Mouse (Mus musculus): ENCODE results near the gene Hrc. TPM values are rescaled to one million over a fixed set of nuclear protein-coding genes. Genes with fewer than 3 reads are reported as not detected.

The Hrc gene
- polyA plus RNA-seq, 1 experiment from 2014 or later = not detected

- H3K27ac ChIP-seq (replicated peaks; ENCODE audit: low read depth, low read length) = no peak within 1 kb of the TSS
- H3K4me2 ChIP-seq (ENCODE audit: low read length) = peak within 1 kb of the TSS; percentile 93
- H3K4me1 ChIP-seq (ENCODE audit: control insufficient read depth, insufficient read depth, low read length) = peaks cover 22% of the 10 kb centered on the region
- no peaks in the 10 kb centered on the region for H3K9me3 ChIP-seq (ENCODE audit: control insufficient read depth, low read length)
- H3K27me3 ChIP-seq (ENCODE audit: control insufficient read depth, insufficient read depth, low read length) = peaks cover 16% of the 10 kb centered on the region
- peaks cover 34% of the 10 kb centered on the region for H3K36me3 ChIP-seq (ENCODE audit: control insufficient read depth, insufficient read depth, low read length)
- peak within 1 kb of the TSS; percentile 56 for H3K9ac ChIP-seq (replicated peaks; ENCODE audit: low read length)
- WGBS = 11% methylated on average over 28 of the region's 28 CpGs
- DNase-seq = peak; percentile 83
- ATAC-seq (ENCODE audit: low FRiP score, low TSS enrichment) = peak; percentile 28; the same call in 1 of the 2 replicates
- H3K4me3 ChIP-seq (replicated peaks; ENCODE audit: low read depth, low read length) = peak within 1 kb of the TSS; percentile 48
Observed at GRCm38 (mm10) chr7:45370475-45371311, 35.6 kb downstream of the Hrc start, which contains the start of gene Lin7b. Gene Lin7b (minus strand): TSS chr7:45370583.

- no peak for ATAC-seq (ENCODE audit: low FRiP score, low TSS enrichment)
- Histone ChIP-seq H3K4me1 (ENCODE audit: control insufficient read depth, insufficient read depth, low read length) (peaks cover 19% of the 10 kb centered on the region), H3K27ac (replicated peaks; ENCODE audit: low read depth, low read length) (no peak overlapping the region), H3K4me3 (replicated peaks; ENCODE audit: low read depth, low read length) (no peak overlapping the region), H3K27me3 (ENCODE audit: control insufficient read depth, insufficient read depth, low read length) (peaks cover 16% of the 10 kb centered on the region), H3K9me3 (ENCODE audit: control insufficient read depth, low read length) (no peaks in the 10 kb centered on the region), H3K36me3 (ENCODE audit: control insufficient read depth, insufficient read depth, low read length) (peaks cover 50% of the 10 kb centered on the region), H3K9ac (replicated peaks; ENCODE audit: low read length) (no peak overlapping the region), H3K4me2 (ENCODE audit: low read length) (no peak overlapping the region)
- no peak for DNase-seq
- 79% methylated on average over 5 of the region's 5 CpGs for WGBS
Observed at GRCm38 (mm10) chr7:45372371-45372770, 37.3 kb downstream of the Hrc start.

- peaks cover 72% of the 10 kb centered on the region for H3K36me3 ChIP-seq (ENCODE audit: control insufficient read depth, insufficient read depth, low read length)
- WGBS = 93% methylated on average over 8 of the region's 8 CpGs
Observed at GRCm38 (mm10) chr7:45374620-45375019, 39.5 kb downstream of the Hrc start.

GRCm38 (mm10) chr7:45376057-45376456, 41.0 kb downstream of the Hrc start:
- 87% methylated on average over 1 of the region's 1 CpGs for WGBS
- DNase-seq (no peak), ATAC-seq (ENCODE audit: low FRiP score, low TSS enrichment) (no peak)
- no peak overlapping the region for H3K27ac ChIP-seq (replicated peaks; ENCODE audit: low read depth, low read length)
- no peak overlapping the region for H3K4me3 ChIP-seq (replicated peaks; ENCODE audit: low read depth, low read length)
- no peaks in the 10 kb centered on the region for H3K9me3 ChIP-seq (ENCODE audit: control insufficient read depth, low read length)
- H3K4me2 ChIP-seq (ENCODE audit: low read length) = no peak overlapping the region
- no peaks in the 10 kb centered on the region for H3K27me3 ChIP-seq (ENCODE audit: control insufficient read depth, insufficient read depth, low read length)
- peaks cover 86% of the 10 kb centered on the region for H3K36me3 ChIP-seq (ENCODE audit: control insufficient read depth, insufficient read depth, low read length)
- H3K4me1 ChIP-seq (ENCODE audit: control insufficient read depth, insufficient read depth, low read length) = no peaks in the 10 kb centered on the region
- H3K9ac ChIP-seq (replicated peaks; ENCODE audit: low read length) = no peak overlapping the region

More at GRCm38 (mm10) chr7:45374620-45375019, 39.5 kb downstream of the Hrc start:
- Histone ChIP-seq H3K9me3 (ENCODE audit: control insufficient read depth, low read length) (no peaks in the 10 kb centered on the region), H3K4me3 (replicated peaks; ENCODE audit: low read depth, low read length) (no peak overlapping the region), H3K27ac (replicated peaks; ENCODE audit: low read depth, low read length) (no peak overlapping the region), H3K27me3 (ENCODE audit: control insufficient read depth, insufficient read depth, low read length) (peaks cover 5% of the 10 kb centered on the region; the same call in 1 of the 2 replicates), H3K9ac (replicated peaks; ENCODE audit: low read length) (no peak overlapping the region), H3K4me2 (ENCODE audit: low read length) (no peak overlapping the region), H3K4me1 (ENCODE audit: control insufficient read depth, insufficient read depth, low read length) (peaks cover 10% of the 10 kb centered on the region; the same call in 1 of the 2 replicates)
- ATAC-seq (ENCODE audit: low FRiP score, low TSS enrichment) (no peak), DNase-seq (no peak)

GRCm38 (mm10) chr7:45386077-45386476, 51.0 kb downstream of the Hrc start:
- Histone ChIP-seq H3K36me3 (ENCODE audit: control insufficient read depth, insufficient read depth, low read length) (peaks cover 99% of the 10 kb centered on the region), H3K4me3 (replicated peaks; ENCODE audit: low read depth, low read length) (no peak overlapping the region), H3K27ac (replicated peaks; ENCODE audit: low read depth, low read length) (no peak overlapping the region), H3K27me3 (ENCODE audit: control insufficient read depth, insufficient read depth, low read length) (no peaks in the 10 kb centered on the region), H3K9me3 (ENCODE audit: control insufficient read depth, low read length) (no peaks in the 10 kb centered on the region), H3K4me1 (ENCODE audit: control insufficient read depth, insufficient read depth, low read length) (no peaks in the 10 kb centered on the region), H3K4me2 (ENCODE audit: low read length) (no peak overlapping the region), H3K9ac (replicated peaks; ENCODE audit: low read length) (no peak overlapping the region)
- DNase-seq = no peak
- ATAC-seq (ENCODE audit: low FRiP score, low TSS enrichment) = no peak
- 94% methylated on average over 3 of the region's 3 CpGs for WGBS

Other genes starting within 250 kb of the Hrc start
- gene Rcn3, start 243.1 kb upstream of the Hrc start, polyA plus RNA-seq (2014; fragmentation: Nextera tagmentation; extraction: Ambion mirVana) = 31.2 and 59.3 TPM in 2 replicates
- 4.8 and 21.8 TPM in 2 replicates for gene Fcgrt, start 231.4 kb upstream of the Hrc start, polyA plus RNA-seq (2014; fragmentation: Nextera tagmentation; extraction: Ambion mirVana)
- gene Rps11, start 210.9 kb upstream of the Hrc start, polyA plus RNA-seq (2014; fragmentation: Nextera tagmentation; extraction: Ambion mirVana) = 915 and 960 TPM in 2 replicates
- 746 and 846 TPM in 2 replicates for gene Rpl13a, start 206.5 kb upstream of the Hrc start, polyA plus RNA-seq (2014; fragmentation: Nextera tagmentation; extraction: Ambion mirVana)
- gene Gm45713, start 199.1 kb upstream of the Hrc start, polyA plus RNA-seq (2014; fragmentation: Nextera tagmentation; extraction: Ambion mirVana) = 0.53 TPM in 1 of 2 replicates, not detected in the other
- 0.50 and 1.4 TPM in 2 replicates for gene Flt3l, start 198.9 kb upstream of the Hrc start, polyA plus RNA-seq (2014; fragmentation: Nextera tagmentation; extraction: Ambion mirVana)
- 92.8 and 96.2 TPM in 2 replicates for gene Pih1d1, start 181.0 kb upstream of the Hrc start, polyA plus RNA-seq (2014; fragmentation: Nextera tagmentation; extraction: Ambion mirVana)
- gene Aldh16a1, start 180.7 kb upstream of the Hrc start, polyA plus RNA-seq (2014; fragmentation: Nextera tagmentation; extraction: Ambion mirVana) = 21.2 and 24.1 TPM in 2 replicates
- 0.39 and 0.62 TPM in 2 replicates for gene Slc17a7, start 171.3 kb upstream of the Hrc start, polyA plus RNA-seq (2014; fragmentation: Nextera tagmentation; extraction: Ambion mirVana)
- gene Gfy, start 155.7 kb upstream of the Hrc start, polyA plus RNA-seq (2014; fragmentation: Nextera tagmentation; extraction: Ambion mirVana) = not detected in 2 replicates
- gene Pth2, start 154.3 kb upstream of the Hrc start, polyA plus RNA-seq (2014; fragmentation: Nextera tagmentation; extraction: Ambion mirVana) = 0.68 and 1.4 TPM in 2 replicates
- gene Ccdc155, start 130.4 kb upstream of the Hrc start, polyA plus RNA-seq (2014; fragmentation: Nextera tagmentation; extraction: Ambion mirVana) = 0.33 and 0.34 TPM in 2 replicates
- 2.4 and 2.7 TPM in 2 replicates for gene Dkkl1, start 123.1 kb upstream of the Hrc start, polyA plus RNA-seq (2014; fragmentation: Nextera tagmentation; extraction: Ambion mirVana)
- gene Tead2, start 119.5 kb upstream of the Hrc start, polyA plus RNA-seq (2014; fragmentation: Nextera tagmentation; extraction: Ambion mirVana) = 38.4 and 59.7 TPM in 2 replicates
- gene Cd37, start 96.2 kb upstream of the Hrc start, polyA plus RNA-seq (2014; fragmentation: Nextera tagmentation; extraction: Ambion mirVana) = 0.76 and 1.0 TPM in 2 replicates
- 0.16 and 0.54 TPM in 2 replicates for gene Slc6a16, start 94.2 kb upstream of the Hrc start, polyA plus RNA-seq (2014; fragmentation: Nextera tagmentation; extraction: Ambion mirVana)
- not detected in 2 replicates for gene Slc6a21, start 57.8 kb upstream of the Hrc start, polyA plus RNA-seq (2014; fragmentation: Nextera tagmentation; extraction: Ambion mirVana)
- gene Trpm4, start 1.5 kb upstream of the Hrc start, polyA plus RNA-seq (2014; fragmentation: Nextera tagmentation; extraction: Ambion mirVana) = 8.4 and 9.5 TPM in 2 replicates
- 26.9 and 28.0 TPM in 2 replicates for gene Ppfia3, start 31.7 kb downstream of the Hrc start, polyA plus RNA-seq (2014; fragmentation: Nextera tagmentation; extraction: Ambion mirVana)
- 11.6 and 26.5 TPM in 2 replicates for gene Lin7b, start 35.3 kb downstream of the Hrc start, polyA plus RNA-seq (2014; fragmentation: Nextera tagmentation; extraction: Ambion mirVana)
- 80.6 and 135 TPM in 2 replicates for gene Snrnp70, start 60.5 kb downstream of the Hrc start, polyA plus RNA-seq (2014; fragmentation: Nextera tagmentation; extraction: Ambion mirVana)
- gene Kcna7, start 70.4 kb downstream of the Hrc start, polyA plus RNA-seq (2014; fragmentation: Nextera tagmentation; extraction: Ambion mirVana) = not detected in 2 replicates
- not detected in 2 replicates for gene Ntf5, start 78.4 kb downstream of the Hrc start, polyA plus RNA-seq (2014; fragmentation: Nextera tagmentation; extraction: Ambion mirVana)
- 0.34 TPM in 1 of 2 replicates, not detected in the other for gene Lhb, start 85.5 kb downstream of the Hrc start, polyA plus RNA-seq (2014; fragmentation: Nextera tagmentation; extraction: Ambion mirVana)
- gene Gys1, start 99.6 kb downstream of the Hrc start, polyA plus RNA-seq (2014; fragmentation: Nextera tagmentation; extraction: Ambion mirVana) = 15.5 TPM in 2 replicates
- gene Ruvbl2, start 102.8 kb downstream of the Hrc start, polyA plus RNA-seq (2014; fragmentation: Nextera tagmentation; extraction: Ambion mirVana) = 110 and 114 TPM in 2 replicates
- gene Ftl1, start 124.6 kb downstream of the Hrc start, polyA plus RNA-seq (2014; fragmentation: Nextera tagmentation; extraction: Ambion mirVana) = 5,898 and 6,785 TPM in 2 replicates
- 107 and 182 TPM in 2 replicates for gene Bax, start 131.6 kb downstream of the Hrc start, polyA plus RNA-seq (2014; fragmentation: Nextera tagmentation; extraction: Ambion mirVana)
- gene Tulp2, start 146.6 kb downstream of the Hrc start, polyA plus RNA-seq (2014; fragmentation: Nextera tagmentation; extraction: Ambion mirVana) = 0.13 and 0.32 TPM in 2 replicates
- not detected in 2 replicates for gene Gm45808, start 151.5 kb downstream of the Hrc start, polyA plus RNA-seq (2014; fragmentation: Nextera tagmentation; extraction: Ambion mirVana)
- 3.1 and 3.2 TPM in 2 replicates for gene Dhdh, start 153.5 kb downstream of the Hrc start, polyA plus RNA-seq (2014; fragmentation: Nextera tagmentation; extraction: Ambion mirVana)
- gene Nucb1, start 175.1 kb downstream of the Hrc start, polyA plus RNA-seq (2014; fragmentation: Nextera tagmentation; extraction: Ambion mirVana) = 86.5 and 89.5 TPM in 2 replicates
- gene Ppp1r15a, start 191.0 kb downstream of the Hrc start, polyA plus RNA-seq (2014; fragmentation: Nextera tagmentation; extraction: Ambion mirVana) = 9.5 and 10.2 TPM in 2 replicates
- gene Plekha4, start 191.0 kb downstream of the Hrc start, polyA plus RNA-seq (2014; fragmentation: Nextera tagmentation; extraction: Ambion mirVana) = 0.53 and 0.77 TPM in 2 replicates
- gene Hsd17b14, start 219.6 kb downstream of the Hrc start, polyA plus RNA-seq (2014; fragmentation: Nextera tagmentation; extraction: Ambion mirVana) = not detected in 2 replicates
- 14.9 and 16.9 TPM in 2 replicates for gene Bcat2, start 234.9 kb downstream of the Hrc start, polyA plus RNA-seq (2014; fragmentation: Nextera tagmentation; extraction: Ambion mirVana)